Mouse (Mus musculus): ENCODE measurements around the gene Wdr63. TPM values are rescaled to one million over a fixed set of nuclear protein-coding genes. Genes with fewer than 3 reads are reported as not detected.
A peak's percentile ranks its signal among the peaks of the same experiment; 100 is the strongest.

Gene Wdr63
- polyA plus RNA-seq, 1 experiment from 2014 or later: not detected

DNA sequence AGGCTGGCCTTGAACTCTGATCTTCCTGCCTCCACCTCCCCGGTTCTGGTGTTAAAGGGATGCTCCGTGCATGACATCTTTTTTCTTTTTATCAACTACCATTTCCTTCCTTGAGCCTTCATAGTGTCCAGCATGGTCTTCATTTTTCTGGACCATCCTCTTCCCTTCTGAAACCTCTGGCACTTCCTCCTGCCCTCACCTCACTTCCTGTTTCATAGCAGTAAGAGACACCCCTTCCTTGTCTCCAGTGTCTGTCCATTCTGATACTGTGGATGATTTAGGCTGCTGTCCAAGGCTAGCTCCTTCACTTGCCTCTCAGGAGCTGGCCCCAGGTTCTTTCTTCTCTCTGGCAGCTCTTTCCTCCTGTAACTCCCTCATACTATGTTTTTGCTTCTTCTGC is 27.5 kb upstream of the Wdr63 start:
- no peaks in the 10 kb centered on the region for H3K36me3 ChIP-seq (ENCODE audit: control insufficient read depth, insufficient read depth, low read length)
- no peak for ATAC-seq (ENCODE audit: insufficient number of reproducible peaks, insufficient read depth, low FRiP score, low read depth)
- H3K27ac ChIP-seq (ENCODE audit: low read length): no peak overlapping the region
- H3K9me3 ChIP-seq (ENCODE audit: control insufficient read depth, low read depth, low read length): no peaks in the 10 kb centered on the region
- no peaks in the 10 kb centered on the region for H3K27me3 ChIP-seq (ENCODE audit: control insufficient read depth, insufficient read depth, low read length)
- H3K4me3 ChIP-seq (ENCODE audit: low read depth, low read length): no peak overlapping the region
- no peaks in the 10 kb centered on the region for H3K4me1 ChIP-seq (ENCODE audit: control insufficient read depth, insufficient read depth, low read length)
- no peak overlapping the region for H3K4me2 ChIP-seq (replicated peaks; ENCODE audit: low read depth, low read length)
- 94% methylated on average over 2 of the region's 2 CpGs for WGBS
- H3K9ac ChIP-seq (replicated peaks; ENCODE audit: low read depth, low read length): no peak overlapping the region

DNA sequence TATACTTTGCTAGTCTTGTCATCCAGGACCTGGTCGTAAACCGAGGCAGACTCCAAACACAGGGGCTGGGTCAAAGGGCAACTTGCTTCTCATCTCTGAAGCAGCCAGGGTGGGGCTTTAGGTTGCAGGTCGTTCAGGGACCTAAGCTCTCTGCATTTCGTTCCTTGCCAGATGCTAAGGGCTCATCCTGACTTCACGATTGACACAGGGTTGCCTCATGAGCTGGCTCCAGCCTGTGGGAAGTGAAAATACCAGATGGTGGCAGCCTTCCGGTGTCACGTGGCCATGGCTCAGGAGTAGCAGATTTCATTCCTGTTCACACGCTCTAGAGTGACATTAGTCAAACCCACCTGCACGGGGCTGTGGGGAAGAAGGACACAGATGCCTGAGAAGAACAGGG is 26.9 kb upstream of the Wdr63 start:
- no peak for ATAC-seq (ENCODE audit: insufficient number of reproducible peaks, insufficient read depth, low FRiP score, low read depth)
- no peak overlapping the region for H3K4me3 ChIP-seq (ENCODE audit: low read depth, low read length)
- H3K9me3 ChIP-seq (ENCODE audit: control insufficient read depth, low read depth, low read length): no peaks in the 10 kb centered on the region
- 68% methylated on average over 9 of the region's 9 CpGs for WGBS
- no peaks in the 10 kb centered on the region for H3K27me3 ChIP-seq (ENCODE audit: control insufficient read depth, insufficient read depth, low read length)
- H3K4me2 ChIP-seq (replicated peaks; ENCODE audit: low read depth, low read length): no peak overlapping the region
- H3K27ac ChIP-seq (ENCODE audit: low read length): no peak overlapping the region
- no peaks in the 10 kb centered on the region for H3K4me1 ChIP-seq (ENCODE audit: control insufficient read depth, insufficient read depth, low read length)
- H3K9ac ChIP-seq (replicated peaks; ENCODE audit: low read depth, low read length): no peak overlapping the region
- no peaks in the 10 kb centered on the region for H3K36me3 ChIP-seq (ENCODE audit: control insufficient read depth, insufficient read depth, low read length)

DNA sequence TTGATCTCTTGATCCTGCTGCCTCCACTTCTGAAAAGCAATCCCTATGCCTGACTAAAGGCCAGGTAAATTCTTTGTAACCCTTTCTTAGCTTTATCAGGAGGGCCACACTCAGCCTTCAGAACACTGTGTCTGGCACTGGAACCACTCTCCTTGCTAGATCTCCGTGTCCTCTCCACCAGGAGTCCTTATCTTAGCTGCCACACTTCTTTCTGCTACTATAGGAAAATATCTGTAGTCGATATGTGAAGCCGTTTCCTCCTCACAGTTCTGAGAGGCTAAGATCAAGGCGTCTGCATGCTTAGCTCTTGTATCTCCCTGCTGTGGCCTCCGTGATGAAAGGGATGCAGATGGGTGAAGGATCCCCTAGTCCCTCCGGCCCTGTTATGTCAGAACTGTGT is 19.3 kb upstream of the Wdr63 start:
- H3K9me3 ChIP-seq (ENCODE audit: control insufficient read depth, low read depth, low read length): no peaks in the 10 kb centered on the region
- no peak overlapping the region for H3K9ac ChIP-seq (replicated peaks; ENCODE audit: low read depth, low read length)
- no peak for ATAC-seq (ENCODE audit: insufficient number of reproducible peaks, insufficient read depth, low FRiP score, low read depth)
- no peaks in the 10 kb centered on the region for H3K27me3 ChIP-seq (ENCODE audit: control insufficient read depth, insufficient read depth, low read length)
- H3K4me1 ChIP-seq (ENCODE audit: control insufficient read depth, insufficient read depth, low read length): no peaks in the 10 kb centered on the region
- no peak overlapping the region for H3K4me2 ChIP-seq (replicated peaks; ENCODE audit: low read depth, low read length)
- no peak overlapping the region for H3K4me3 ChIP-seq (ENCODE audit: low read depth, low read length)
- no peaks in the 10 kb centered on the region for H3K36me3 ChIP-seq (ENCODE audit: control insufficient read depth, insufficient read depth, low read length)
- 63% methylated on average over 6 of the region's 6 CpGs for WGBS
- no peak overlapping the region for H3K27ac ChIP-seq (ENCODE audit: low read length)

DNA sequence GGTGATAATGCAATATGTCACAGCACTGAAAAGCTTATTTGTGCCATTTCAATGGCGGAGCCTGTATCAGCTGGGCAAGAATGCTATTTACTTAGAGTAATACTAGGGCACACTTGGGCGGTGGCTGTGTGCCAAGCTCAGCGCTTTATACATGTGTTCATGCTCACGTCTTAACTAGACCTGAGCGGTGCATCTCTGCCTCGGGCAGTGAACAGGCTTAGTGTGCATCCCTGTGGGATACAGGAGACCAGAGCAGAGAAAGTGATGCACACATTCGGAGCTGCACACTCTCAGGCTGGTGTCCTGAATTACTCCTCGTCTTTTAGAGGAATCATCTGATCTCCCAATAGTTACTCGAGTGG is 15.5 kb upstream of the Wdr63 start:
- no peak overlapping the region for H3K9ac ChIP-seq (replicated peaks; ENCODE audit: low read depth, low read length)
- H3K4me3 ChIP-seq (ENCODE audit: low read depth, low read length): no peak overlapping the region
- WGBS: 67% methylated on average over 9 of the region's 9 CpGs
- H3K27ac ChIP-seq (ENCODE audit: low read length): no peak overlapping the region
- no peak for ATAC-seq (ENCODE audit: insufficient number of reproducible peaks, insufficient read depth, low FRiP score, low read depth)
- no peaks in the 10 kb centered on the region for H3K9me3 ChIP-seq (ENCODE audit: control insufficient read depth, low read depth, low read length)
- H3K4me1 ChIP-seq (ENCODE audit: control insufficient read depth, insufficient read depth, low read length): 0 out of 2 replicates have a peak, but pooled peaks cover 4% of the 10 kb centered on the region
- no peak overlapping the region for H3K4me2 ChIP-seq (replicated peaks; ENCODE audit: low read depth, low read length)
- H3K27me3 ChIP-seq (ENCODE audit: control insufficient read depth, insufficient read depth, low read length): no peaks in the 10 kb centered on the region
- no peaks in the 10 kb centered on the region for H3K36me3 ChIP-seq (ENCODE audit: control insufficient read depth, insufficient read depth, low read length)

DNA sequence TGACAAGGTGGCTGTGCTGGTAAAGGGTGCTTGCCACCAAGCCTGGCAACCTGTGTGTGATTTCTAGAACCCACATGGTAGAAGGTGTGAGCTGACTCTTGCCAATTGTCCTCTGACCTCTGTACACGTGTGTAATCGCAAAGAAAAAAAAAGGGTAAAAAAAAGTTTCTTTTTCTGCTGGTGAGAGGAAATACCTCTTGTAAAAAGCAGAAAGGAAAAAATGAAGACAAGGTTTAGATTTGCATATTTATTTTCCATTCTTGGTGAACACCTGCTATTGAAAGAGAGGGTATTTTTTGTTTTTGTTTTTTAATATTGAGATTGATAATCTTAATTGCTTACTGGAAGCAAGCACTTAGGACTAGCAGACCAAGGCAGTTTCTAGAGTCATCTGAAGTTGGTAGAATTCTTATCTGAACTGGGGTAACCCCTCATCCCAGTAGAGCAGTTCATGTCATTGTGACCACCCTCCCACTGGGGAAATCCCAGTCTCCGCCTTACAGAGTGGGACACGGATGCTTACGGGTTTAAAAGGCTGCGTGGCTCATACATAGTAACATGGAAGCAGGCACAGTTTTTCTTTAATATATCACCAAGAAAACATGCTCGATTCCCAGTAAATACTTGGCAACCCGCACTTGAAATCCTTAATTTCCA is 15.0 kb upstream of the Wdr63 start:
- no peak for ATAC-seq (ENCODE audit: insufficient number of reproducible peaks, insufficient read depth, low FRiP score, low read depth)
- 0 out of 2 replicates have a peak, but pooled peaks cover 4% of the 10 kb centered on the region for H3K4me1 ChIP-seq (ENCODE audit: control insufficient read depth, insufficient read depth, low read length)
- no peak overlapping the region for H3K4me3 ChIP-seq (ENCODE audit: low read depth, low read length)
- no peaks in the 10 kb centered on the region for H3K27me3 ChIP-seq (ENCODE audit: control insufficient read depth, insufficient read depth, low read length)
- H3K9ac ChIP-seq (replicated peaks; ENCODE audit: low read depth, low read length): no peak overlapping the region
- no peaks in the 10 kb centered on the region for H3K36me3 ChIP-seq (ENCODE audit: control insufficient read depth, insufficient read depth, low read length)
- H3K4me2 ChIP-seq (replicated peaks; ENCODE audit: low read depth, low read length): no peak overlapping the region
- H3K27ac ChIP-seq (ENCODE audit: low read length): no peak overlapping the region
- no peaks in the 10 kb centered on the region for H3K9me3 ChIP-seq (ENCODE audit: control insufficient read depth, low read depth, low read length)
- whole genome bisulfite sequencing: 85% methylated on average over 8 of the region's 8 CpGs

DNA sequence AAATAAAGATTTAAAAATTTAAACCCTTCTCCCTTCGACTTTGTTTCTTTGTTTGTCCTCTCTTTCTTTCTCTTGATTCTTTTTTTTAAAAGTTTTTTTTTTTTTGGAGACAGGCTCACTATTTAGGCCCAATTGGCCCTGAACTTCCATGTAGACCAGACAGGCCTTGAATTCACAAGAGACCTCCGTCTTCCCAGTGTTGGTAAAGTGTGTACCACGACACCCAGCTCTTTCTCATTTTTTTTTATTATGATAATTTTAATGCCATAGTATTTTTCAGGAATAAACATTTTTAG is 14.1 kb upstream of the Wdr63 start:
- 48% methylated on average over 3 of the region's 3 CpGs for WGBS

DNA sequence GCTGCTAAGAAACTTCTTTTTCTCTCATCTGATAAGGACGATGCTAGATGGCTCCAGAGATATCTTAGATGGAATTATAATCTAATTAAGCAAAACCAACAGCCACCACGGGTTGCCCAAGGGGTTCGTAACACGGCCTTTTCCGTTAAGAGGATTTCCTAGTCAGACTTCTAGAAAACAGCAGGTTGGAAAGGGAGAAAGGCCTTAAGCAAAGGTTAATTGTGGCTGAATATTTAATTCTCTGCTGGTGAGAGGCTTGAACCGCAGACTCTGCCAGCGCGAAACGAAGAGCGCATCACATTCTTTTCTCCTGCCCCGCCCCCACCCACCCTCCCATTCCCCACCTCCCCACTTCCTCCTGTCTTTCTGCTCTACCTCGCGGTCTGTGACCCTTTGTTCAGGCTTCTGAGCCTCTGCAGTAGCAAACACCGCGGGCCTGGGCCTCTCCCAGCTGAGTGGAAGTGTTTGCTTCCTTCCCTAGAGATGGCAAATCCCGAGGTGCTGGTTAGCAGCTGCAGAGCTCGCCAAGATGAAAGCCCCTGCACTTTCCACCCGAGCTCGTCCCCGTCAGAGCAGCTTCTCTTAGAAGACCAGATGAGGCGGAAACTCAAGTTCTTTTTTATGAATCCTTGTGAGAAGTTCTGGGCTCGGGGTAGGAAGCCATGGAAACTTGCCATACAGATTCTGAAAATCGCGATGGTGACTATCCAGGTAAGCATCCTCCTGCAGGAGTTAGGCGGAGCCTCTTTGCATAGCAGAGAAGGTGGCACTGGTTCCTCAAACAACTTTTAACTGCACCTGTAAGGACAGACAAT is 13.6 kb upstream of the Wdr63 start:
- H3K27ac ChIP-seq (ENCODE audit: low read length): no peak overlapping the region
- H3K27me3 ChIP-seq (ENCODE audit: control insufficient read depth, insufficient read depth, low read length): 0 out of 2 replicates have a peak, but pooled peaks cover 7% of the 10 kb centered on the region
- ATAC-seq (ENCODE audit: insufficient number of reproducible peaks, insufficient read depth, low FRiP score, low read depth): peak; percentile 66; the same call in 1 of the 2 replicates
- H3K4me2 ChIP-seq (replicated peaks; ENCODE audit: low read depth, low read length): peak overlapping the region; percentile 35
- 0 out of 2 replicates have a peak, but pooled peaks cover 4% of the 10 kb centered on the region for H3K4me1 ChIP-seq (ENCODE audit: control insufficient read depth, insufficient read depth, low read length)
- H3K9ac ChIP-seq (replicated peaks; ENCODE audit: low read depth, low read length): no peak overlapping the region
- H3K4me3 ChIP-seq (ENCODE audit: low read depth, low read length): peak overlapping the region; percentile 13; the same call in 1 of the 2 replicates
- H3K36me3 ChIP-seq (ENCODE audit: control insufficient read depth, insufficient read depth, low read length): no peaks in the 10 kb centered on the region
- H3K9me3 ChIP-seq (ENCODE audit: control insufficient read depth, low read depth, low read length): no peaks in the 10 kb centered on the region
- WGBS: 14% methylated on average over 25 of the region's 25 CpGs

More for the DNA sequence above, 14.1 kb upstream of the Wdr63 start:
- Histone ChIP-seq H3K4me2 (replicated peaks; ENCODE audit: low read depth, low read length) (peak overlapping the region; percentile 35; the same call in 1 of the 2 replicates), H3K27ac (ENCODE audit: low read length) (no peak overlapping the region), H3K36me3 (ENCODE audit: control insufficient read depth, insufficient read depth, low read length) (no peaks in the 10 kb centered on the region), H3K4me3 (ENCODE audit: low read depth, low read length) (peak overlapping the region; percentile 13; the same call in 1 of the 2 replicates), H3K27me3 (ENCODE audit: control insufficient read depth, insufficient read depth, low read length) (0 out of 2 replicates have a peak, but pooled peaks cover 5% of the 10 kb centered on the region), H3K4me1 (ENCODE audit: control insufficient read depth, insufficient read depth, low read length) (0 out of 2 replicates have a peak, but pooled peaks cover 4% of the 10 kb centered on the region), H3K9ac (replicated peaks; ENCODE audit: low read depth, low read length) (no peak overlapping the region), H3K9me3 (ENCODE audit: control insufficient read depth, low read depth, low read length) (no peaks in the 10 kb centered on the region)
- ATAC-seq (ENCODE audit: insufficient number of reproducible peaks, insufficient read depth, low FRiP score, low read depth): no peak

DNA sequence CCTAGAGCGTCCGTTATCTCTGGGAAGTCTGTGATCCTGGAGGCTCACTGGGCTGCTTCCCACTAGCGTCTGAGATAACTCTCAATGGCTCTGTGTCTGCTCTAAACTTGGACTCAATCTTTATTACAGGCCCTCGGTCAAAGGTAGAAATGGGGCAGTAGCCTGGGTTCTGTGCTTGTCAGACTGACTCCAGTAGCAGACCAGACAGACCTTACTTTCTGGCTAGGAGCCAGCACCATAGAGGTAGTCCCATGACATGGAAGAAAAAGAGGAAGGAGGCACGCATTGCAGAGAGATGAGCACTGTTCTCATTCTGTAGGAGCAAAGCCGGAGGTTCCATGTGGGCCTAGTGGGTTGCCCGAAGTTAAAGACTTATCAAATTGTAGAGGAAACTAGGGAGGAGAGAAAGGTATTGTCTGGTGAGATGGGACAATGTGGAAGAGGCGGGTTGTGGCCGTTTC is 10.1 kb upstream of the Wdr63 start:
- 0 out of 2 replicates have a peak, but pooled peaks cover 7% of the 10 kb centered on the region for H3K27me3 ChIP-seq (ENCODE audit: control insufficient read depth, insufficient read depth, low read length)
- no peaks in the 10 kb centered on the region for H3K9me3 ChIP-seq (ENCODE audit: control insufficient read depth, low read depth, low read length)
- H3K4me1 ChIP-seq (ENCODE audit: control insufficient read depth, insufficient read depth, low read length): 0 out of 2 replicates have a peak, but pooled peaks cover 4% of the 10 kb centered on the region
- ATAC-seq (ENCODE audit: insufficient number of reproducible peaks, insufficient read depth, low FRiP score, low read depth): no peak
- H3K9ac ChIP-seq (replicated peaks; ENCODE audit: low read depth, low read length): no peak overlapping the region
- H3K4me3 ChIP-seq (ENCODE audit: low read depth, low read length): no peak overlapping the region
- H3K27ac ChIP-seq (ENCODE audit: low read length): no peak overlapping the region
- no peaks in the 10 kb centered on the region for H3K36me3 ChIP-seq (ENCODE audit: control insufficient read depth, insufficient read depth, low read length)
- WGBS: 67% methylated on average over 9 of the region's 9 CpGs
- no peak overlapping the region for H3K4me2 ChIP-seq (replicated peaks; ENCODE audit: low read depth, low read length)

All from stomach, embryonic 14.5 days (tissue).